Mouse (Mus musculus) forebrain, postnatal 0 days (tissue): ENCODE data around the gene Sav1. TPM values are rescaled to one million over a fixed set of nuclear protein-coding genes. Genes with fewer than 3 reads are reported as not detected.

ENCODE experiments used
- ATAC-seq: fragments of 200-750 bp; cut with Nextera tagmentation; 2 replicates; pipeline ENCODE4 v1.8.0; 2017; ENCODE audit warnings: mild to moderate bottlenecking, moderate library complexity
- DNase-seq: peaks from one replicate; pipeline ENCODE4 v3.0.0-alpha.2; 2015
- H3K27ac ChIP-seq: fragments of 300-500 bp; sonication (generic); 2 replicates; pipeline ENCODE4 v1.5.1; 2014; ENCODE audit warnings: low read depth, mild to moderate bottlenecking, antibody characterized with exemption, low read length, moderate library complexity, mixed read lengths
- H3K27me3 ChIP-seq: fragments of 300-500 bp; sonication (generic); 2 replicates; pipeline ENCODE4 v1.6.1; 2014; ENCODE audit warnings: mild to moderate bottlenecking, low read length, mixed read lengths; ENCODE audit not compliant: insufficient read depth
- H3K36me3 ChIP-seq: fragments of 300-500 bp; sonication (generic); 2 replicates; pipeline ENCODE4 v1.6.1; 2014; ENCODE audit warnings: mild to moderate bottlenecking, moderate library complexity; ENCODE audit not compliant: insufficient read depth
- H3K4me1 ChIP-seq: fragments of 300-500 bp; sonication (generic); 2 replicates; pipeline ENCODE4 v1.6.1; 2014; ENCODE audit warnings: antibody characterized with exemption; ENCODE audit not compliant: insufficient read depth
- H3K4me2 ChIP-seq: fragments of 300-500 bp; sonication (generic); 2 replicates; pipeline ENCODE4 v1.6.1; 2014; ENCODE audit warnings: low read depth, mild to moderate bottlenecking, moderate library complexity
- H3K4me3 ChIP-seq: fragments of 300-500 bp; sonication (generic); 2 replicates; pipeline ENCODE4 v1.5.1; 2014; ENCODE audit warnings: low read depth, low read length, mixed read lengths
- H3K9ac ChIP-seq: fragments of 300-500 bp; sonication (generic); 2 replicates; pipeline ENCODE4 v1.6.1; 2014; ENCODE audit warnings: mild to moderate bottlenecking
- H3K9me3 ChIP-seq: fragments of 300-500 bp; sonication (generic); 2 replicates; pipeline ENCODE4 v1.6.1; 2016; ENCODE audit warnings: low read length
- CTCF ChIP-seq: sonication (generic); IDR thresholded peaks from 2 replicates; pipeline ENCODE4 v1.5.1; 2016; ENCODE audit warnings: antibody characterized with exemption, control low read depth, low read depth
- WGBS: fragments of 180-500 bp; shearing (Covaris S2); extraction: QIAGEN DNeasy Blood & Tissue Kit; methylation state at CpG from one replicate; pipeline ENCODE4 v1.1.7; 2014; 5-methylcytosine and 5-hydroxymethylcytosine counted together
- polyA plus RNA-seq: library from polyadenylated mRNA; unstranded; fragments of >200 nt; fragmentation: Nextera tagmentation; extraction: Ambion mirVana; gene quantifications from 2 replicates; pipeline ENCODE4 v1.2.1, GENCODE M21; 2015
- total RNA-seq: library from RNA; depleted of rRNA; stranded (reverse); fragments of >200 nt; gene quantifications from 2 replicates; pipeline ENCODE4 v1.2.3, GENCODE M21; 2014

Gene Sav1
- total and polyA plus RNA-seq, 2 experiments from 2014 or later = 2.5 to 21.7 TPM

DNA sequence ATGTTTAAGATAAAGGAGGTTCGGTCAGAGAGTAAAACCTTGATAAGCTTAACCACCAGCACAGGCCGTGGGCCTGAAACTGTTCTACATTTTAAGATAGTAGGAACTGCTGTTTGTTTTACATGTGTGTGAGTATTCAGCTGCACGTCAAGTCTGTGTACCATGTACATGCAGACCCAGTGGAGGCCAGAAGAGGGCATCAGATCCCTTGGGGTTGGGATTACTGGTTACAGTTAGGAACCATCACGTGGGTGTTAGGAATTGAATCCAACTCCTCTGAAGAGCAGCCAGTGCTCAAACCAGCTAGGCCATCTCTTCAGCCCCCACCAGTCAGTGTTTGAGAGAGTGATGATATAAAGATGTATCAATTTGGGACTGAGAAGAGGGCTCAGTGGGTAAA lies 24.3 kb downstream of the Sav1 start:
- Histone ChIP-seq H3K9ac (no peak overlapping the region), H3K4me1 (no peaks in the 10 kb centered on the region), H3K9me3 (no peaks in the 10 kb centered on the region), H3K4me3 (no peak overlapping the region), H3K4me2 (no peak overlapping the region), H3K36me3 (peaks cover 57% of the 10 kb centered on the region), H3K27me3 (no peaks in the 10 kb centered on the region), H3K27ac (no peak overlapping the region)
- peak; percentile 74 for TF ChIP-seq CTCF
- 61% methylated on average over 4 of the region's 4 CpGs for WGBS
- DNase-seq (peak; percentile 47), ATAC-seq (peak; percentile 69; the same call in 1 of the 2 replicates)

DNA sequence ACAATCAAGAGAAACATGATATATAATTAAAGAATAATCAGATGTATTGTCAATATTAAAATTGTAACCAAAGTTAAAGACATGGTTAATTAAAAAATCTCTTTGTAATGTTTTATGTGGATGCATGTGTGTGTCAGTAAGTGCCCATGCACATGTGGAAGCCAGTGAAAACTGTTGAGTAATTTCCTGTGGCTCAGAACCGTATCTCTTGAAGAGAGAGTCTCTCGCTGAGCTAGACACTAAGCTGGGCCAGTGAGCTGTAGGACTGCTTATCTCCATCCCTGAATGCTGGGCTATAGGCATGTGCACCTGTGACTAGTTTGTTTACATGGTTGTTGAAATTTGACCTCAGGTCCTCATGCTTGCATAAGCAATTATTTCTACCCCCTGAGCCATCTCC lies 29.4 kb downstream of the Sav1 start:
- H3K27ac ChIP-seq = no peak overlapping the region
- H3K27me3 ChIP-seq = no peaks in the 10 kb centered on the region
- no peaks in the 10 kb centered on the region for H3K4me1 ChIP-seq
- TF ChIP-seq CTCF = no peak
- ATAC-seq (no peak), DNase-seq (no peak)
- H3K4me3 ChIP-seq = no peak overlapping the region
- H3K4me2 ChIP-seq = no peak overlapping the region
- 90% methylated on average over 2 of the region's 2 CpGs for WGBS
- H3K9ac ChIP-seq = no peak overlapping the region
- H3K36me3 ChIP-seq = peaks cover 55% of the 10 kb centered on the region
- H3K9me3 ChIP-seq = no peaks in the 10 kb centered on the region

GRCm38 (mm10) chr12:69947502-69947901 lies 39.3 kb downstream of the Sav1 start:
- no peak for DNase-seq
- no peaks in the 10 kb centered on the region for H3K4me1 ChIP-seq
- H3K4me3 ChIP-seq = no peak overlapping the region
- WGBS = 84% methylated on average over 3 of the region's 3 CpGs
- H3K36me3 ChIP-seq = peaks cover 46% of the 10 kb centered on the region
- H3K9ac ChIP-seq = no peak overlapping the region
- H3K4me2 ChIP-seq = no peak overlapping the region
- no peak overlapping the region for H3K27ac ChIP-seq
- no peak for TF ChIP-seq CTCF
- ATAC-seq = no peak
- H3K9me3 ChIP-seq = no peaks in the 10 kb centered on the region
- no peaks in the 10 kb centered on the region for H3K27me3 ChIP-seq

DNA sequence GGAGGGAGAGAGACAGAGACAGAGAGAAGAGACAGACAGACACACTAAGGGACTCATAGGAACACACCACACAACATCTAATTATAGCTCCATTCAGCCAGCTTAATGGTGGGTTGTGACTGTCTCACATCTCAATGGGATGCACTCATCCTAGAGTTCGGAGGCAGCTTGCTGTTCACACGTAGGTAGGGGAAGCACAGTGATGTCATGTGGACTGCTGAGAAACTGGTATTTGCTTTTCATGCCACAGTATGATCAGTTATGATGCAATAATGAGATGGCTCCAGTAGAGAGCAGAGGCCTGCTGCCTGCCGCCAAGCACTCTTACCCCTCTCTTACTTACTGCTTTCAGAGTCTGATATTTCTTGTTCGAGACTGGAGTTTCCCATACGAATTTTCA lies 40.9 kb downstream of the Sav1 start:
- 93% methylated on average over 5 of the region's 5 CpGs for WGBS
- no peak for ATAC-seq
- no peaks in the 10 kb centered on the region for H3K9me3 ChIP-seq
- H3K27ac ChIP-seq = no peak overlapping the region
- no peaks in the 10 kb centered on the region for H3K4me1 ChIP-seq
- no peak overlapping the region for H3K4me2 ChIP-seq
- H3K27me3 ChIP-seq = no peaks in the 10 kb centered on the region
- TF ChIP-seq CTCF = no peak
- H3K36me3 ChIP-seq = peaks cover 49% of the 10 kb centered on the region
- H3K4me3 ChIP-seq = no peak overlapping the region
- no peak overlapping the region for H3K9ac ChIP-seq
- DNase-seq = no peak

GRCm38 (mm10) chr12:69941655-69942329 lies 45.0 kb downstream of the Sav1 start:
- no peak for TF ChIP-seq CTCF
- WGBS = 50% methylated on average over 1 of the region's 1 CpGs

GRCm38 (mm10) chr12:69939291-69939690 lies 47.5 kb downstream of the Sav1 start:
- ATAC-seq (no peak), DNase-seq (no peak)
- 79% methylated on average over 2 of the region's 2 CpGs for WGBS
- Histone ChIP-seq H3K4me3 (no peak overlapping the region), H3K27me3 (no peaks in the 10 kb centered on the region), H3K9ac (no peak overlapping the region), H3K4me2 (no peak overlapping the region), H3K9me3 (no peaks in the 10 kb centered on the region), H3K27ac (no peak overlapping the region), H3K36me3 (peaks cover 43% of the 10 kb centered on the region), H3K4me1 (no peaks in the 10 kb centered on the region)
- no peak for TF ChIP-seq CTCF

More at GRCm38 (mm10) chr12:69941655-69942329, 45.0 kb downstream of the Sav1 start:
- Histone ChIP-seq H3K36me3 (peaks cover 39% of the 10 kb centered on the region), H3K4me1 (no peaks in the 10 kb centered on the region), H3K27me3 (no peaks in the 10 kb centered on the region), H3K4me2 (no peak overlapping the region), H3K4me3 (no peak overlapping the region), H3K9me3 (no peaks in the 10 kb centered on the region), H3K27ac (no peak overlapping the region), H3K9ac (no peak overlapping the region)
- no peak for ATAC-seq
- DNase-seq = no peak

GRCm38 (mm10) chr12:69937731-69938130 lies 49.1 kb downstream of the Sav1 start:
- no peak overlapping the region for H3K27ac ChIP-seq
- no peaks in the 10 kb centered on the region for H3K4me1 ChIP-seq
- no peaks in the 10 kb centered on the region for H3K9me3 ChIP-seq
- ATAC-seq (no peak), DNase-seq (no peak)
- no peak for TF ChIP-seq CTCF
- H3K27me3 ChIP-seq = no peaks in the 10 kb centered on the region
- H3K9ac ChIP-seq = no peak overlapping the region
- no peak overlapping the region for H3K4me2 ChIP-seq
- WGBS = 38% methylated on average over 5 of the region's 5 CpGs
- peaks cover 52% of the 10 kb centered on the region for H3K36me3 ChIP-seq
- H3K4me3 ChIP-seq = no peak overlapping the region
